Mouse (Mus musculus): ENCODE results near the gene 4931409K22Rik.

The 4931409K22Rik gene

DNA sequence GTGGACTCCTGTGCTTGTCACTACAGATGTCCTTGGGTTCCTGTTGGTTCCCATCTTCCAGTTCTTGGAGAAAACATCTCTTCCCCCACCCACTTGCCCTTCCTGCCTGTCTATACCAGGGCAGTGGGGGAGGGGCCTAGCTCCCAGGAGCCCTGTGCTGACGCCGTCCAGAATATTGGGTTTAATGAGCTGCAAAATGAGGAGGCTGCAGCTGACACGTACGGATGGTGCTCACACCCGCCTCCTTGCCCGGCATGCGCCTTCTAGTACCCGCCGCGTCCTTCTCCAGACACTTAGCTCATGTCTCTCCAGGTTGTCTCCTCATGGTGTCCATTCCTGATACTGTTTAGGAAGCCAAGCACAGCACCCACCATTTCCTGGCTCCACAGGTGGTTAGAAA lies 57.5 kb downstream of the 4931409K22Rik start:
- DNase-seq (ENCODE audit: low read depth, low spot score), result no peak

DNA sequence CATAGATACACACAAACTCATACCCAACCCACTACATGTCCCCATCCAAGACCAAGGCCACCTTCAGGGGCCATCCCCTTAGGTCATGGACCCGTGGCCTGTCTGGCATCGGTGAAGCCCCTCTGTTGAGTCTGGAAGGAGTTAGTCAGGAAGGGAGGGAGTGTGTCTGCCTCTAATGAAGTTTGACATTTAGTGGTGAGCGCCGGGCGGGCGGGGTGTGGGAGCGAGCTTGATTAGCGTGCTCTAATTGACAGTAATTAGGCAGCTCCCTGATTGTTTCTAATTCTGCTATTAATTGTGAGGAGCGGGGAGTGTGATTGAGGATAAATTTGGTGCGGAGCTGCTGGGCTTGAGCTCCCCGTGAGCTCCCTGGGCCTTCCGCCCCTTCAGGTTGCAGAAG lies 59.1 kb downstream of the 4931409K22Rik start:
- DNase-seq (ENCODE audit: low read depth, low spot score), result no peak

DNA sequence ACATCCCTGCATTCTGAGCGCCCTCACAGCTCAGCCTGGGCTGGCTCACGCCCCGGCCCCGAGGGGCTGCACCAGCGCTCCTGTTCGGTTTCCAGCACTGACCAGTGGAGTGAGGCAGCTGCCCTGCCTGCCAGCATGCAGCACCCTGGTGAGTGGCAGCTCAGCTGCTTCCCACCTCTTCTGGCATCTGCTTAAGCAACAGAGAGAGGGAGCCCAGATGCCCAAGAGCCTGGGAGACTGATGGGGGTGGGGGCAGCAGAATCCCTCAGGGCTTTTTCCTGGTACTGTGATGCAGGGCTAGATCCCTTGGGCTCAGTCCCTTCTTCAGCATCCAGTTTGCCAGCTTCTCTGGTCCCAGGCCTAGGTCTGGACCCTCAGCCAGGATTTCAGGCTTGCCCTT lies 59.9 kb downstream of the 4931409K22Rik start:
- DNase-seq (ENCODE audit: low read depth, low spot score), result no peak

DNA sequence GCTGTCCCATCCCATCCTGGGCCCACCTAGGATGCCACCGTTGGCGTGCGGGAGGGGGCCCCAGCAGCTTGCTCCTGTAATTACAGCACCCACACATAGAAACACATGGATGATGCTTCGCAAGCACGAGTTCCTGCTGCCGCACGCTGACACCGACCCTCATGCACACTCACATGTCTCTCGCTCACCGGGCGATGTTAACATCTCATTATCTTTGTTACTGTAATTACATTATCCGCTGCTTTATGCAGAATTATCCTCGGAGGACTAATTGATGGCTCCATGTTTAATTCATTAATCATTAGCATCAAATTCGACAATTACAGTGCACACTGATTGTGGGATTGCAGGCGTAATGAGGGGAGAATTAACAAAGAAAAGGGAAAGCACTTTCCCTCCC lies 61.6 kb downstream of the 4931409K22Rik start:
- no peak for DNase-seq (ENCODE audit: low read depth, low spot score)

All from mesoderm, embryonic 11.5 days (tissue).